Mouse (Mus musculus) liver, adult 2 months (tissue): ENCODE results near the gene Agap1. TPM values are rescaled to one million over a fixed set of nuclear protein-coding genes. Genes with fewer than 3 reads are reported as not detected.
A peak's percentile ranks its signal among the peaks of the same experiment; 100 is the strongest.

Source experiments
- DNase-seq: peaks from one replicate; pipeline ENCODE4 v3.0.0-alpha.2; 2011; ENCODE audit warnings: low read depth, low spot score; ENCODE audit errors: extremely low read depth
- H3K27ac ChIP-seq: fragments of 200-500 bp; replicated peaks from 2 replicates; pipeline ENCODE4 v1.5.1; 2012; ENCODE audit warnings: low read depth, mild to moderate bottlenecking, control low read depth, inconsistent platforms, low read length; ENCODE audit not compliant: insufficient read depth
- H3K27me3 ChIP-seq: fragments of 200-500 bp; 2 replicates; pipeline ENCODE4 v1.6.1; 2012; ENCODE audit warnings: mild to moderate bottlenecking, moderate library complexity, low read length, inconsistent platforms; ENCODE audit not compliant: control insufficient read depth, insufficient read depth
- H3K36me3 ChIP-seq: fragments of 200-500 bp; 2 replicates; pipeline ENCODE4 v1.6.1; 2012; ENCODE audit warnings: low read length, inconsistent platforms; ENCODE audit not compliant: control insufficient read depth, insufficient read depth
- H3K4me1 ChIP-seq: fragments of 200-500 bp; 2 replicates; pipeline ENCODE4 v1.6.1; 2011; ENCODE audit warnings: low read length; ENCODE audit not compliant: control insufficient read depth, insufficient read depth
- H3K4me3 ChIP-seq: fragments of 200-500 bp; 2 replicates; pipeline ENCODE4 v1.5.1; 2011; ENCODE audit warnings: low read depth, mild to moderate bottlenecking, control low read depth, low read length, moderate library complexity; ENCODE audit not compliant: insufficient read depth
- H3K79me2 ChIP-seq: fragments of 200-500 bp; 2 replicates; pipeline ENCODE4 v1.6.1; 2012; ENCODE audit warnings: inconsistent platforms, mild to moderate bottlenecking, low read length, moderate library complexity; ENCODE audit not compliant: control insufficient read depth, insufficient read depth
- H3K9ac ChIP-seq: fragments of 200-500 bp; 2 replicates; pipeline ENCODE4 v1.6.1; 2012; ENCODE audit warnings: low read depth, mild to moderate bottlenecking, control low read depth, inconsistent platforms, low read length
- CTCF ChIP-seq: fragments of 200-500 bp; IDR thresholded peaks from 2 replicates; pipeline ENCODE4 v1.5.1; 2011; ENCODE audit warnings: low read depth, low read length, control low read depth
- POLR2A ChIP-seq: fragments of 200-500 bp; IDR thresholded peaks from 2 replicates; pipeline ENCODE4 v1.6.1; 2011; ENCODE audit warnings: low read length, control low read depth; ENCODE audit not compliant: insufficient read depth; ENCODE audit errors: extremely low read depth
- WGBS: fragments of 180-500 bp; shearing (Covaris S2); methylation state at CpG from one replicate; pipeline ENCODE4 v1.1.7; 2018; 5-methylcytosine and 5-hydroxymethylcytosine counted together
- polyA plus RNA-seq: library from polyadenylated mRNA; depleted of rRNA; stranded (reverse); fragments of >200 nt; gene quantifications from 2 replicates; pipeline ENCODE4 v1.2.3, GENCODE M21; 2012
- total RNA-seq: library from RNA; depleted of rRNA; stranded (reverse); fragments of >200 nt; gene quantifications from 2 replicates; pipeline ENCODE4 v1.2.3, GENCODE M21; 2014

Gene Agap1
- total and polyA plus RNA-seq, 2 experiments, result 3.4 to 3.5 TPM

DNA sequence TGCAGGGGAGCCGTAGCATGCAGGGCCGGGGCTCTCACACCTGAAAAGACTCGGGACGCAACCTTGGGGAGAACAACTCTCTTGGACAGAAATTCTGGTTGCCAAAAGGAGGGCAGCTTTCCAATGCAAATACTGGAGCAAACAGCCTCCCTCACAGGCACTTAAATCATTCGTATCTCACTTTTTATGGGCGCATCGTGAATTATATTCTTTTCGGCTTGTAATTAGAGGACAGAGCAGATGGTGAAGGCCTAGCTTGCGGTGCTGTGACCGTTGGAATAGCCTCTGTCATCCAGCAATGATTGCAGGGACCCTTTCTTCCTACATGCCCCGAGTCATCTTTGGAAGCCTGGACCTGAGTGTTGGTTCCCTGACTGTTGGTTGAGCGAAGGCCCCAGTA, 300.8 kb downstream of the Agap1 start:
- TF ChIP-seq POLR2A (no peak), CTCF (no peak)
- 67% methylated on average over 12 of the region's 12 CpGs for WGBS
- Histone ChIP-seq H3K9ac (no peak overlapping the region), H3K79me2 (no peaks in the 10 kb centered on the region; the same call in 1 of the 2 replicates), H3K27me3 (no peaks in the 10 kb centered on the region), H3K36me3 (no peaks in the 10 kb centered on the region), H3K4me3 (no peak overlapping the region), H3K4me1 (no peaks in the 10 kb centered on the region), H3K27ac (no peak overlapping the region)
- DNase-seq, result no peak

DNA sequence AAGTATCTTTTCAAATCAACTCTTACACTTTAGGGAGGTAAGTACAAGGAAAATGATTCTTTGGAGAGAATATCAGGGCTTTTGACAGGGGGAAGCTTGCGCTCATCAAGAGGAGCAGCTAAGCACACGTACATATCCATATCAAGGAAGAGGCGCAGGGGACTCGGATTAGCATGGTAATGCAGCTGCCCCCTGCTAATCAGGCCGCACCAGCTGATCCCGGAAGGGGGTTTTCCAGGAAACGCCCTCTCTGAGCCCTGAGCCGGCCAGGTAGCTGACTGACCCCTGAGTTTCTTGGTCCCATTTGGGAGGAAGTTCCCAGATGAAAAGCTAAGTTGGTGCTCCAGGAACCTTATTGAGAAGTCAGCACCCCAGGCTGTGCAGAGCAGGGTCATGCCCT, 301.8 kb downstream of the Agap1 start:
- DNase-seq, result no peak
- no peak overlapping the region for H3K4me3 ChIP-seq
- 89% methylated on average over 8 of the region's 8 CpGs for WGBS
- no peaks in the 10 kb centered on the region for H3K4me1 ChIP-seq
- no peaks in the 10 kb centered on the region for H3K36me3 ChIP-seq
- no peak overlapping the region for H3K9ac ChIP-seq
- H3K27me3 ChIP-seq, result no peaks in the 10 kb centered on the region
- no peaks in the 10 kb centered on the region for H3K79me2 ChIP-seq
- H3K27ac ChIP-seq, result no peak overlapping the region
- no peak for TF ChIP-seq POLR2A

DNA sequence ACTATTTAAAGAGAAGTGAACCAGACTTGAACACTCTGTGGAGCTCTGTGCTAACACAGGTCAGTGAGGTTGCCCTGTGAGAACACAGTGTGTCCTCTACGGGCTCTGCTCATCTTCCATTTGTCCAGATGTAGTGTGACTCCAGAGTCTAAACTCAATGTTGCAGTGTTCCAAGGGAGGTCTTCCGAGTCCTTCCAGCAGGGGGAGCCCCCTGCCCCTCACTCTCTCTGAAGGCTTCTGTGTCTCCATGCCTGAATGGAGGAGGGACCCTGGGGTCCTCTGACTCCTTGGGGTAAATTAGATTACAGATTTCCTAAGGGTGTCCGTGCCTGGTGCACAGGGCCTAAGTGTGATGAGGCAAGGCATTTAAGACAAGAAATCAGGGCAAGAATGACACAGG, 302.9 kb downstream of the Agap1 start:
- no peak overlapping the region for H3K9ac ChIP-seq
- no peaks in the 10 kb centered on the region for H3K4me1 ChIP-seq
- DNase-seq, result no peak
- TF ChIP-seq POLR2A (no peak), CTCF (peak; percentile 47; the same call in 1 of the 2 replicates)
- H3K36me3 ChIP-seq, result no peaks in the 10 kb centered on the region
- H3K27ac ChIP-seq, result no peak overlapping the region
- no peaks in the 10 kb centered on the region for H3K79me2 ChIP-seq
- WGBS, result 75% methylated on average over 3 of the region's 3 CpGs
- H3K27me3 ChIP-seq, result no peaks in the 10 kb centered on the region
- H3K4me3 ChIP-seq, result no peak overlapping the region

DNA sequence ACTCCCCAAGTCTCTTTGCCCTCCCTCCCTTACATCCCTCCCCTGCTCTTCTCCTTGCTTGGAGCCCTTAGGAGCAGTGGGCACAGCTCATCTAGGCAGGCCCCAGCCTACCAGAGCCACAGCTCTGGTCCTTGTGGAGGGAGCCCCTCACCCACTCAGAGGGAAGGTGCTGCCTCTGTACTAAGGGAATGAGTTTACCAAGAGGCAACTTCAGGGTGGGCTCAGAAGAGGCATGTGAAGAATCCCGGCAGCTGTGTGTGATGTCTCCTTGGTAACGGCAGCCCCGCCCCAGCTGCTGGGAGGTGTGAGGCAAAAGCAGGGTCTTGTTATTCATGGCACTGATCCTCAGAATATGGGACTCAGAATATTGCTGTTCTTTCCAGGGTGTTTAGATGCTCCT, 309.3 kb downstream of the Agap1 start:
- Histone ChIP-seq H3K79me2 (no peaks in the 10 kb centered on the region), H3K27me3 (no peaks in the 10 kb centered on the region), H3K9ac (no peak overlapping the region), H3K4me1 (no peaks in the 10 kb centered on the region), H3K27ac (no peak overlapping the region), H3K36me3 (no peaks in the 10 kb centered on the region), H3K4me3 (no peak overlapping the region)
- TF ChIP-seq POLR2A (no peak), CTCF (no peak)
- DNase-seq, result no peak
- 84% methylated on average over 3 of the region's 3 CpGs for WGBS

DNA sequence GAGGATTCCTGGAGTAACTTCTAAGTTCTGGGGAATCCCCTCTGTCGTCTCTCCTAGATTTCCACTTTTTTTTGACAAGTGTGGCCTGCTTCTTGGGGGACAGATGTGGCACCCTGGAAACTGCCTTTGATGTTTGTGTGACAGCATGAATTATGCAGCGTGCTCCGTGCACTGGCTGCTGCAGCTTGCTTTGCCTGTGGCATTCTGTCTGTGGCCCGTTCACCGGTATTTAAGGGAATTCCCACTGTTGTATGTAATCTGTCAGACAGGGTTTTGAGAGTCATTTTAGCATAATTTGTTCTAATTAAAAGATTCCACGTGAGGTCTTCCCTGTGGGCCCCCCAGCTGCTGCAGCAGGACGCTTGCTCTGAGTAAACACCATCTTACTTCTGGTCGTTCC, 312.3 kb downstream of the Agap1 start:
- Histone ChIP-seq H3K36me3 (no peaks in the 10 kb centered on the region), H3K79me2 (no peaks in the 10 kb centered on the region), H3K27ac (no peak overlapping the region), H3K9ac (no peak overlapping the region), H3K27me3 (no peaks in the 10 kb centered on the region), H3K4me1 (no peaks in the 10 kb centered on the region), H3K4me3 (no peak overlapping the region)
- DNase-seq, result no peak
- WGBS, result 91% methylated on average over 8 of the region's 8 CpGs
- TF ChIP-seq CTCF, result no peak
- TF ChIP-seq POLR2A, result no peak

DNA sequence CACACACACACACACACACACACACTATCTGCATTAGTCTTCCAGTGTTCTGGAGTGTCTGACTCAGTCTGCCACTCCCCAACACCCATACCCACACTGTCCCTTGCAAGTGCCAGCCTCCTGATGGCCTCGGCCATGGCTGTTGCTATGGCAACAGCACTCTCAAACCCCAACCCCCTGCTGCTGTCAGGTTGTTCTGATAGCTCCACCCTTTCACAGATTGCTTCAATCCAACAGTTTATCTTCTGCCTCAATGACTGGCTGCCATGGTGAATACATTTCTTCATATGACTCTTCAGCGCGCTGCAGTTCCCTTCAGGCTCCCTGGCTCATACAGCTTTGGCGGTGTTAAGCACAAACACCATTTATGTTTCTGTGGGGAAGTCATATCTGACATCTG, 315.0 kb downstream of the Agap1 start:
- no peak overlapping the region for H3K9ac ChIP-seq
- H3K36me3 ChIP-seq, result no peaks in the 10 kb centered on the region
- no peaks in the 10 kb centered on the region for H3K27me3 ChIP-seq
- no peak overlapping the region for H3K27ac ChIP-seq
- no peak for TF ChIP-seq POLR2A
- TF ChIP-seq CTCF, result no peak
- 94% methylated on average over 4 of the region's 4 CpGs for WGBS
- DNase-seq, result no peak
- no peak overlapping the region for H3K4me3 ChIP-seq
- H3K79me2 ChIP-seq, result no peaks in the 10 kb centered on the region
- no peaks in the 10 kb centered on the region for H3K4me1 ChIP-seq
